Mouse (Mus musculus) adrenal gland (tissue): ENCODE measurements around the gene Ppp1cb.

Experiments used
- intact Hi-C: fragments of 180-260 bp; cut with DNase I; formaldehyde crosslinking; loops from one replicate; pipeline ENCODE4 v1.15.1; 2025

The Ppp1cb gene

GRCm38 (mm10) chr5:32441992-32442575 is 16.6 kb upstream of the Ppp1cb start:
- intact Hi-C loops = no loop called here

- intact Hi-C loops = no loop called here
Measured at GRCm38 (mm10) chr5:32443906-32444305, 14.7 kb upstream of the Ppp1cb start.

GRCm38 (mm10) chr5:32445287-32445921 is 13.2 kb upstream of the Ppp1cb start:
- intact Hi-C loops = no loop called here

GRCm38 (mm10) chr5:32446394-32446793 is 12.2 kb upstream of the Ppp1cb start:
- intact Hi-C loops = no loop called here

GRCm38 (mm10) chr5:32446810-32447209 is 11.8 kb upstream of the Ppp1cb start:
- intact Hi-C loops = no loop called here

DNA sequence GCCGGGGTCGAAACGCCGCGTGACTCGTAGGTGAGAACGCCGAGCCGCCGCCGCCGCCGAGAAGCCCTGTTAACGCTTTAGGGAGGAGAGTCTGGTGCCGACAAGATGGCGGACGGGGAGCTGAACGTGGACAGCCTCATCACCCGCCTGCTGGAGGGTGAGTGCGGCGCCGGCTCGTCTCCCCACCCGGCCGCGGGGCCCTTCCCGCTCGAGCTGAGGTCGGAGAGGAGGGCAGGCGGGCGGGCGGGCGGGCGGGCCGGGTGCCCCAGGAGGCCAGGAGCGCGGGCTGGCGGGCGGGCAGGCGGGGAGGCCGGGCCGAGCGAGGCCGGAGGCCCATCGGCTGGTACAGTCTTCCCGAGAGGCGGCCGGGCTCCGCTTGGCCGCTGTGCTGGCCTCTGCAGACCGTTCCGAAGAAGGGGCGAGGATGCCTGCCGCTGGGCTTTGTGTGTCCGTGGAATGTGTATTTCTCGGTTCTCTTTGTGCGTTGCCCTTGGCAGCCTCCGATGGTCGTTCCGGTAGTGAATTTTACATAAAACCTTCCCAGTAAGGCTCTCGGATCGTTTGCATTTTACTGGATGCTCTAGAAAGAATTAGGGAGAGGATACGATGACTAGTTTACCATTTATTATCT is 723 bp downstream of the Ppp1cb start:
- intact Hi-C loops = no loop called here

DNA sequence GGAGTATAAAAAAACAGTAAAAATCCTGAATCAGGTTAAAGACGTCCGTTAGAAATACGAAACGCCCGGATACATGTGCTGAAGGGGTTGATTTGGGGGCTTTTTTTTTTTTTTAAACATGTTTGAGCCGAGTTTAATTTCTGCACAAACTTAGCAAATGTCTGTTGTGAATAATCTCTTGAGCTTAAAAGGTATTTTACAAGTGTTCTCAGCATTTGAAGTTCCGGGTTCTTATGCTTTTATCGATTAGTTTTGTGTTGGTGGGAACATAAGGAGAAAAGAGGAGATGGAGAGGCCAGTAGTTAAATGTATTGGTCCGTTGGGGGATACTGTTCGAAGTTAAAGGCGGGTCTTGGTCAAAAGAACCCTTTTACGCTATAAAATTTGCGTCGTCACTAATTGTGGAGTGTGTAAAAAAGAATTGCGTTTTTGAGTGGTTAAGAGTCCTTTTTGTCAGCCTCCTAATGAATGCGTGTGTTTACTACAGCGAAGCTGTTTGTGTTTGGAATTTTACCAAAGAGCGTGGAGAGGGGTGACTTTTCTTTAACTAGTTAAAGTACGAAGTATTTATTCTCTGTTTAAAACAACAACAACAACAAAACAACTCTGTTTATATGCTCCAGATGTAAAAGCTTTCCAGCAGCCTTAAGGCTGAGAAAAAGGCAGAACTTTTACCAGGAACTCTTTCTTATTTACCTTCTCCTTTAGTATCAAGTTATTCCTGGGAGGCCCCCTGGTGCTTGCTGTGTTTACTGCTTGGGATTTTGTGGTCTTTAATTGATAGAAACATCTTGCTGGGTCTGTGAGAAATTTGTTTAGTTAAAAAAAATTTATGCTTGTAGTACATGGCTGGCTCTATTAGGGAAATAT is 1.5 kb downstream of the Ppp1cb start:
- intact Hi-C loops = loop anchor here (5.0 kb wide), 3 partner anchors 57 to 138 kb away; no protein-coding TSS in a partner anchor

GRCm38 (mm10) chr5:32460973-32461372 is 2.3 kb downstream of the Ppp1cb start:
- intact Hi-C loops = loop anchor here (5.0 kb wide), 3 partner anchors 56 to 139 kb away; no protein-coding TSS in a partner anchor

GRCm38 (mm10) chr5:32472332-32473028 is 13.8 kb downstream of the Ppp1cb start:
- intact Hi-C loops = no loop called here

GRCm38 (mm10) chr5:32473029-32473352 is 14.3 kb downstream of the Ppp1cb start:
- intact Hi-C loops = no loop called here

DNA sequence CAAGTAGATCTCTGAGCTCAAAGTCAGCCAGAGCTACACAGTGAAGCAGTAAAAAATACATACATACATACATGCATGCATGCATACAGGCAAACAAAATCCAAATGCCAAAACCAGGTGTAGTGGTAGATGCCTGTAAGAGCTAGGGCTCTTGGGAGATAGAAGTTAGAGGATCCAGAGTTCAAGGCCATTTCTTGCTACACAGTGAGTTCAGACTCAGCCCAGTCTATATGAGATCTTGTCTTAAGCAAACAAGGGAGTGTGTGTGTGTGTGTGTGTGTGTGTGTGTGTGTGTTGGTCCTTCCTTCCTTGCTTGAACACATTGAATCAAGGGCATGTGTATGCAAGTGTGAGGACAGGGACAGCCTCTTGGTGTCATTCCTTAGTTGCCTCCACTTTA is 17.9 kb downstream of the Ppp1cb start:
- intact Hi-C loops = no loop called here

- intact Hi-C loops = no loop called here
Measured at GRCm38 (mm10) chr5:32478972-32479371, 20.3 kb downstream of the Ppp1cb start.

DNA sequence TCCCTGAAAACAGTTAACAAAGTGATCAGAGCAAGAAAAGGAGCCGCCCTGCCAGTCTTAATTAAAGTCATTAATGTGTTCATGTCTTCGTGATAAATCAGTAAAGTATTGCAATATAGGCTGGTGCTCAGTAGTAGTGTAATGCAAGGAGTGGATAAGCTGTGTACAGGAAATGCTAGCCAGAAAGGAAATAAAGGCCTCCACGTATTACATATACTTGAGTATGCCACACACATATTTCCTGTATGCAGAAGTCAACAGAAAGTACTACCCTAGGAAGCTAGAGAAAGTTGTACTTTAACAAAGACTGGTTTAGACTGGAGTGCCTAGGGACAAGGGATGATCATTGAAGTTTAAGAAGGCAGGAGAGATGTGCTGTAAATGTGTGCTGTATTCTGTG is 26.8 kb downstream of the Ppp1cb start:
- intact Hi-C loops = no loop called here

- intact Hi-C loops = no loop called here
Measured at GRCm38 (mm10) chr5:32488044-32488443, 29.4 kb downstream of the Ppp1cb start.

GRCm38 (mm10) chr5:32494084-32494700 is 35.5 kb downstream of the Ppp1cb start:
- intact Hi-C loops = no loop called here

DNA sequence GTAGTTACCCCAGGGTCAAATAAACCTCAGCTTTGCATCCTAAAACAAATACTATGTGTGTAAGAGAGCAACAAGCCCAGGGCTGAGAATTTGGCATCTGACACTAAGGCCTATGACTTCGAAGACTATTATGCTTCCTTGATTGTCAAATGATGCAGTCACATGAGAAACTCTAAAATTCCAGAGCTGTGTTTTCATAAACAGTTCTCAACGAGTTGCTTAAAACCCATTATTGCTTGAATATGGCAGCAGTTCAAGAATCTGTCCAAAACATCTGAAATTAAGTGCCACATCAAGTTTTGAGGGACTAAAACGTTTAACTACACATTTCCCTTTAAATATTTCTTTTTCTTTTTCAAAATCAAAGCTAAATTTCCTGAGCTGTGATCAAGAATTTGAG is 50.1 kb downstream of the Ppp1cb start:
- intact Hi-C loops = no loop called here

DNA sequence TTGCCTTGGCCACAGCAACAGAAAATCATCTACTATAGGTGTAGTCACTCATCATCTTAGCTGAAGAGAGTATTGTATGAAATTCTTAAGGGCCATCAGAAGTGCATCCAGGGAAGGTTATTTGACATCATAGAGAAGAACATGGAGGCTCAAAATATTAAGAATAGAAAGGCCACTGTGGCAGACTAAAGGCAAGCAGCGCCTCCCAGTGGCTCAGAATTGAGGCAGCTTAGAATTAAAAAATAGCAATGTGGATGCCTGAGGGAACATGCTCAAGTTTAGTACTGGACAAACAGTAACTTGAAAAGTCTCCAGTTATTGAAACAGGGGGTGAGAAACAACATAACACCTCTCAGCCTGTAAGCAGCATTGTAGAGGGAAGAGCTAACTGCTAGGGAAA is 61.7 kb downstream of the Ppp1cb start:
- intact Hi-C loops = no loop called here

- intact Hi-C loops = no loop called here
Measured at GRCm38 (mm10) chr5:32549449-32549848, 90.8 kb downstream of the Ppp1cb start.

DNA sequence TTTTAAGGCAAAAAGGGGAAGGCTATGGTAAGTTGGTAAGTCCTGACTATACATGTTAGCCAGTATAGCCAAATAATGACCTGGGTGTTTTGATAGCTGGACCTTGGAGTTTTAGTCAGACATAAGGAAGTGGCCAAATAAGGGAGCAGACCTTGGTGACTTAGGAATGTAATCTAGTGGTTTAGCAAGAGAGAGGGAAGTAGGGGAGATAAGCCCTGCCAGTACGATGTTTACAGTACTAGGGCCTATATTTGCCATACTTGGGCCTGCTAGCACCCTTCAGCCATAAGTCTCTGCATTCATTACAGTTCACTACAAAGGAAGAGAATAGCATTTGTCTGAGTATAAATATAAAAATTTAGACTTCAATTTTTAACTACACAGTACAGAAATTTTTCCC is 106.1 kb downstream of the Ppp1cb start:
- intact Hi-C loops = no loop called here
